Mouse (Mus musculus) liver, embryonic 16.5 days (tissue): ENCODE data around the gene Kcnj12. TPM values are rescaled to one million over a fixed set of nuclear protein-coding genes. Genes with fewer than 3 reads are reported as not detected.

Source experiments
- ATAC-seq: fragments of 200-750 bp; cut with Nextera tagmentation; 2 replicates; pipeline ENCODE4 v1.8.0; 2017; ENCODE audit warnings: low read depth, mild to moderate bottlenecking, moderate number of reproducible peaks, moderate library complexity
- H3K27ac ChIP-seq: fragments of 300-500 bp; sonication (generic); 2 replicates; pipeline ENCODE4 v1.5.1; 2014; ENCODE audit warnings: mild to moderate bottlenecking, low read length
- H3K27me3 ChIP-seq: fragments of 300-500 bp; sonication (generic); 2 replicates; pipeline ENCODE4 v1.6.1; 2014; ENCODE audit warnings: low read depth, low read length, mixed read lengths; ENCODE audit not compliant: control insufficient read depth, insufficient read depth
- H3K36me3 ChIP-seq: fragments of 300-500 bp; sonication (generic); 2 replicates; pipeline ENCODE4 v1.6.1; 2014; ENCODE audit warnings: mild to moderate bottlenecking; ENCODE audit not compliant: control insufficient read depth, insufficient read depth
- H3K4me1 ChIP-seq: fragments of 300-500 bp; sonication (generic); 2 replicates; pipeline ENCODE4 v1.6.1; 2014; ENCODE audit warnings: low read depth, low read length, mixed read lengths; ENCODE audit not compliant: control insufficient read depth
- H3K4me2 ChIP-seq: fragments of 300-500 bp; sonication (generic); 2 replicates; pipeline ENCODE4 v1.6.1; 2014; ENCODE audit warnings: low read depth, low read length, mixed read lengths
- H3K4me3 ChIP-seq: fragments of 300-500 bp; sonication (generic); 2 replicates; pipeline ENCODE4 v1.5.1; 2014; ENCODE audit warnings: low read depth, mild to moderate bottlenecking, low read length
- H3K9ac ChIP-seq: fragments of 300-500 bp; sonication (generic); 2 replicates; pipeline ENCODE4 v1.6.1; 2014; ENCODE audit warnings: low read depth, low read length
- H3K9me3 ChIP-seq: fragments of 300-500 bp; sonication (generic); replicated peaks from 2 replicates; pipeline ENCODE4 v1.6.1; 2016; ENCODE audit warnings: low read length; ENCODE audit not compliant: control insufficient read depth
- WGBS: fragments of 180-500 bp; shearing (Covaris S2); extraction: QIAGEN DNeasy Blood & Tissue Kit; methylation state at CpG from one replicate; pipeline ENCODE4 v1.1.7; 2014; ENCODE audit not compliant: insufficient replicate concordance; 5-methylcytosine and 5-hydroxymethylcytosine counted together
- polyA plus RNA-seq: library from polyadenylated mRNA; unstranded; fragments of >200 nt; fragmentation: Nextera tagmentation; extraction: Ambion mirVana; gene quantifications from 2 replicates; pipeline ENCODE4 v1.2.1, GENCODE M21; 2015

Gene Kcnj12
- polyA plus RNA-seq, 1 experiment from 2014 or later: 0.04 TPM

GRCm38 (mm10) chr11:61021676-61022549, 451 bp upstream of the Kcnj12 start:
- H3K27me3 ChIP-seq: peaks cover 55% of the 10 kb centered on the region
- H3K4me1 ChIP-seq: no peaks in the 10 kb centered on the region
- H3K4me2 ChIP-seq: peak overlapping the region; percentile 41
- 3% methylated on average over 57 of the region's 68 CpGs for WGBS
- no peaks in the 10 kb centered on the region for H3K36me3 ChIP-seq
- no peak overlapping the region for H3K27ac ChIP-seq
- no peaks in the 10 kb centered on the region for H3K9me3 ChIP-seq
- peak overlapping the region; percentile 22 for H3K4me3 ChIP-seq
- H3K9ac ChIP-seq: no peak overlapping the region
- no peak for ATAC-seq

GRCm38 (mm10) chr11:61023416-61024200, 1.2 kb downstream of the Kcnj12 start:
- H3K4me3 ChIP-seq: no peak overlapping the region
- H3K9me3 ChIP-seq: no peaks in the 10 kb centered on the region
- peaks cover 55% of the 10 kb centered on the region for H3K27me3 ChIP-seq
- no peak overlapping the region for H3K27ac ChIP-seq
- ATAC-seq: no peak
- 37% methylated on average over 9 of the region's 9 CpGs for WGBS
- H3K9ac ChIP-seq: no peak overlapping the region
- H3K4me2 ChIP-seq: no peak overlapping the region
- H3K36me3 ChIP-seq: no peaks in the 10 kb centered on the region
- H3K4me1 ChIP-seq: no peaks in the 10 kb centered on the region

- ATAC-seq: no peak
- no peak overlapping the region for H3K9ac ChIP-seq
- H3K4me2 ChIP-seq: no peak overlapping the region
- H3K9me3 ChIP-seq: no peaks in the 10 kb centered on the region
- no peak overlapping the region for H3K27ac ChIP-seq
- no peaks in the 10 kb centered on the region for H3K36me3 ChIP-seq
- WGBS: 54% methylated on average over 6 of the region's 6 CpGs
- H3K4me3 ChIP-seq: no peak overlapping the region
- no peaks in the 10 kb centered on the region for H3K4me1 ChIP-seq
- H3K27me3 ChIP-seq: peaks cover 55% of the 10 kb centered on the region
Observed at GRCm38 (mm10) chr11:61024388-61024787, 2.0 kb downstream of the Kcnj12 start.

GRCm38 (mm10) chr11:61024996-61025395, 2.6 kb downstream of the Kcnj12 start:
- 67% methylated on average over 6 of the region's 6 CpGs for WGBS
- Histone ChIP-seq H3K4me3 (no peak overlapping the region), H3K36me3 (no peaks in the 10 kb centered on the region), H3K27ac (no peak overlapping the region), H3K4me1 (no peaks in the 10 kb centered on the region), H3K9ac (no peak overlapping the region), H3K9me3 (no peaks in the 10 kb centered on the region), H3K27me3 (peaks cover 55% of the 10 kb centered on the region), H3K4me2 (no peak overlapping the region)
- ATAC-seq: no peak

GRCm38 (mm10) chr11:61025594-61025993, 3.2 kb downstream of the Kcnj12 start:
- no peak overlapping the region for H3K4me2 ChIP-seq
- no peaks in the 10 kb centered on the region for H3K4me1 ChIP-seq
- no peak overlapping the region for H3K9ac ChIP-seq
- no peak overlapping the region for H3K27ac ChIP-seq
- H3K4me3 ChIP-seq: no peak overlapping the region
- H3K9me3 ChIP-seq: no peaks in the 10 kb centered on the region
- WGBS: 53% methylated on average over 7 of the region's 7 CpGs
- no peaks in the 10 kb centered on the region for H3K36me3 ChIP-seq
- peaks cover 52% of the 10 kb centered on the region for H3K27me3 ChIP-seq
- no peak for ATAC-seq

GRCm38 (mm10) chr11:61026381-61026780, 4.0 kb downstream of the Kcnj12 start:
- H3K36me3 ChIP-seq: no peaks in the 10 kb centered on the region
- no peak overlapping the region for H3K4me3 ChIP-seq
- H3K4me2 ChIP-seq: no peak overlapping the region
- WGBS: 59% methylated on average over 6 of the region's 6 CpGs
- no peak for ATAC-seq
- H3K4me1 ChIP-seq: no peaks in the 10 kb centered on the region
- no peak overlapping the region for H3K9ac ChIP-seq
- H3K27me3 ChIP-seq: peaks cover 44% of the 10 kb centered on the region
- H3K9me3 ChIP-seq: no peaks in the 10 kb centered on the region
- no peak overlapping the region for H3K27ac ChIP-seq

- H3K9me3 ChIP-seq: no peaks in the 10 kb centered on the region
- no peaks in the 10 kb centered on the region for H3K4me1 ChIP-seq
- H3K36me3 ChIP-seq: no peaks in the 10 kb centered on the region
- no peak overlapping the region for H3K27ac ChIP-seq
- no peak overlapping the region for H3K4me2 ChIP-seq
- no peak overlapping the region for H3K4me3 ChIP-seq
- peaks cover 36% of the 10 kb centered on the region for H3K27me3 ChIP-seq
- no peak for ATAC-seq
- WGBS: 75% methylated on average over 4 of the region's 4 CpGs
- no peak overlapping the region for H3K9ac ChIP-seq
Observed at GRCm38 (mm10) chr11:61027160-61027559, 4.8 kb downstream of the Kcnj12 start.

- H3K27ac ChIP-seq: no peak overlapping the region
- H3K9me3 ChIP-seq: no peaks in the 10 kb centered on the region
- H3K27me3 ChIP-seq: peaks cover 24% of the 10 kb centered on the region
- no peak overlapping the region for H3K4me3 ChIP-seq
- H3K36me3 ChIP-seq: no peaks in the 10 kb centered on the region
- H3K4me1 ChIP-seq: no peaks in the 10 kb centered on the region
- H3K4me2 ChIP-seq: no peak overlapping the region
- H3K9ac ChIP-seq: no peak overlapping the region
- no peak for ATAC-seq
- 60% methylated on average over 11 of the region's 11 CpGs for WGBS
Observed at GRCm38 (mm10) chr11:61028211-61028950, 6.0 kb downstream of the Kcnj12 start.
